ENCODE assay signal across 9 mouse cellular contexts in genomic region chr17:15993361-15994287, GRCm38 (mm10).
DNase-seq lines count a peak whose midpoint lies in the region; ATAC-seq lines count a peak whose summit lies in the region.
"Had no signal": no experiment of that assay in that cellular context is flagged by ENCODE, and none has a peak within 500 bp of the region (broad histone marks: within the 10 kb centered on the region; RNA-seq: fewer than 3 reads in every experiment).

No protein-coding gene starts in this region.

- DNase-seq in right cerebral cortex, postnatal 25 days = peak; percentile 7
- no peak for DNase-seq in right cerebral cortex, adult 2 months (ENCODE audit: low spot score in 2 of 2)
- no peak for DNase-seq in spleen, postnatal 4 days (ENCODE audit: low spot score in 2 of 2)
- no peak for DNase-seq in spleen, adult 18-20 months

- H3K27me3 ChIP-seq in forebrain, embryonic 15.5 days = no peaks in the 10 kb centered on the region
- H3K27me3 ChIP-seq in hindbrain, embryonic 16.5 days (replicated peaks; ENCODE audit: control insufficient read depth, insufficient read depth, low read length) = no peaks in the 10 kb centered on the region
- no peaks in the 10 kb centered on the region for H3K27me3 ChIP-seq in limb, embryonic 12.5 days
- H3K27me3 ChIP-seq in midbrain, embryonic 16.5 days (ENCODE audit: control insufficient read depth, insufficient read depth, low read depth, low read length) = no peaks in the 10 kb centered on the region

- H3K27ac ChIP-seq in forebrain, embryonic 15.5 days (replicated peaks) = peak overlapping the region; percentile 87
- H3K27ac ChIP-seq in hindbrain, embryonic 16.5 days (ENCODE audit: low read depth, low read length) = peak overlapping the region; percentile 66
- H3K27ac ChIP-seq in limb, embryonic 12.5 days = peak overlapping the region; percentile 45; the same call in 1 of the 2 replicates
- H3K27ac ChIP-seq in midbrain, embryonic 16.5 days (ENCODE audit: low read length) = peak overlapping the region; percentile 36
- H3K27ac ChIP-seq: macrophage had no signal

- H3K9me3 ChIP-seq in forebrain, embryonic 15.5 days = peaks cover 3% of the 10 kb centered on the region; the same call in 1 of the 2 replicates
- H3K9me3 ChIP-seq in hindbrain, embryonic 16.5 days (ENCODE audit: control insufficient read depth, low read length) = no peaks in the 10 kb centered on the region
- 0 out of 2 replicates have a peak, but pooled peaks cover 4% of the 10 kb centered on the region for H3K9me3 ChIP-seq in limb, embryonic 12.5 days
- no peaks in the 10 kb centered on the region; the same call in 1 of the 2 replicates for H3K9me3 ChIP-seq in midbrain, embryonic 16.5 days (replicated peaks; ENCODE audit: control insufficient read depth, low read length, poor library complexity, severe bottlenecking)

- ATAC-seq in forebrain, embryonic 15.5 days (replicated peaks) = peak; percentile 81
- peak; percentile 80 for ATAC-seq in hindbrain, embryonic 16.5 days
- ATAC-seq in limb, embryonic 12.5 days (ENCODE audit: insufficient number of reproducible peaks, insufficient read depth, low FRiP score, low TSS enrichment, low read depth) = peak; percentile 75; the same call in 1 of the 2 replicates
- ATAC-seq in midbrain, embryonic 16.5 days = peak; percentile 86

- WGBS in forebrain, embryonic 15.5 days = 3% methylated on average over 7 of the region's 7 CpGs
- 16% methylated on average over 7 of the region's 7 CpGs for WGBS in hindbrain, embryonic 16.5 days
- WGBS in limb, embryonic 12.5 days = 50% methylated on average over 7 of the region's 7 CpGs
- WGBS in midbrain, embryonic 16.5 days = 12% methylated on average over 7 of the region's 7 CpGs

- no peaks in the 10 kb centered on the region for H3K36me3 ChIP-seq in forebrain, embryonic 15.5 days
- H3K36me3 ChIP-seq in hindbrain, embryonic 16.5 days (ENCODE audit: control insufficient read depth, insufficient read depth, low read length) = no peaks in the 10 kb centered on the region
- H3K36me3 ChIP-seq in limb, embryonic 12.5 days = no peaks in the 10 kb centered on the region
- H3K36me3 ChIP-seq in midbrain, embryonic 16.5 days (ENCODE audit: control insufficient read depth, insufficient read depth, low read length) = no peaks in the 10 kb centered on the region

- no peak overlapping the region for H3K9ac ChIP-seq in forebrain, embryonic 15.5 days (replicated peaks)
- H3K9ac ChIP-seq in hindbrain, embryonic 16.5 days (ENCODE audit: low read depth, low read length) = peak overlapping the region; percentile 31
- no peak overlapping the region for H3K9ac ChIP-seq in limb, embryonic 12.5 days (replicated peaks)
- 0 out of 2 replicates have a peak overlapping the region, but pooled peaks have one; percentile 17 for H3K9ac ChIP-seq in midbrain, embryonic 16.5 days (ENCODE audit: low read depth, low read length)

- H3K4me2 ChIP-seq in forebrain, embryonic 15.5 days (replicated peaks) = no peak overlapping the region; the same call in 1 of the 2 replicates
- H3K4me2 ChIP-seq in hindbrain, embryonic 16.5 days (ENCODE audit: low read length) = peak overlapping the region; percentile 12; the same call in 1 of the 2 replicates
- H3K4me2 ChIP-seq in limb, embryonic 12.5 days = no peak overlapping the region
- no peak overlapping the region for H3K4me2 ChIP-seq in midbrain, embryonic 16.5 days (ENCODE audit: low read length)

- H3K4me3 ChIP-seq in forebrain, embryonic 15.5 days = no peak overlapping the region
- no peak overlapping the region for H3K4me3 ChIP-seq in hindbrain, embryonic 16.5 days (ENCODE audit: low read length)
- H3K4me3 ChIP-seq in limb, embryonic 12.5 days (replicated peaks) = no peak overlapping the region
- H3K4me3 ChIP-seq in midbrain, embryonic 16.5 days (ENCODE audit: low read depth, low read length) = no peak overlapping the region

- H3K4me1 ChIP-seq in forebrain, embryonic 15.5 days = peaks cover 22% of the 10 kb centered on the region
- peaks cover 18% of the 10 kb centered on the region for H3K4me1 ChIP-seq in hindbrain, embryonic 16.5 days (ENCODE audit: control insufficient read depth, insufficient read depth, low read depth, low read length)
- H3K4me1 ChIP-seq in limb, embryonic 12.5 days (replicated peaks) = 0 out of 2 replicates have a peak, but pooled peaks cover 8% of the 10 kb centered on the region
- peaks cover 17% of the 10 kb centered on the region for H3K4me1 ChIP-seq in midbrain, embryonic 16.5 days (ENCODE audit: control insufficient read depth, insufficient read depth, low read length)

Comparison
In these comparisons a context has a peak if more than half of its experiments do, and no peak if none do; other contexts are left out.
1. H3K27ac ChIP-seq: peak in every context shown above with its lines; median percentile 87 in forebrain, embryonic 15.5 days; 66 in hindbrain, embryonic 16.5 days; 45 in limb, embryonic 12.5 days; 36 in midbrain, embryonic 16.5 days.
2. H3K9ac ChIP-seq: peak in hindbrain, embryonic 16.5 days (single experiment) and midbrain, embryonic 16.5 days (single experiment); none in forebrain, embryonic 15.5 days (single experiment) and limb, embryonic 12.5 days (single experiment).
3. Peak in every context shown above with its lines, with median percentiles within 50 percentile points of each other: ATAC-seq.